Mouse (Mus musculus) liver, embryonic 14.5 days (tissue): ENCODE measurements at regions not wholly inside any gene's neighbourhood (a gene's known extent, or its start where the extent isn't known, plus 50 kb on each side); places are given as distances from the start of the nearest gene placed in this dataset.

ENCODE experiments used
- CTCF ChIP-seq: IDR thresholded peaks from 2 replicates; pipeline ENCODE4 v1.5.1; 2016; ENCODE audit warnings: antibody characterized with exemption, low read depth, control low read depth
- EP300 ChIP-seq: IDR thresholded peaks from 2 replicates; pipeline ENCODE4 v1.6.1; 2016; ENCODE audit warnings: antibody characterized with exemption, low read depth

DNA sequence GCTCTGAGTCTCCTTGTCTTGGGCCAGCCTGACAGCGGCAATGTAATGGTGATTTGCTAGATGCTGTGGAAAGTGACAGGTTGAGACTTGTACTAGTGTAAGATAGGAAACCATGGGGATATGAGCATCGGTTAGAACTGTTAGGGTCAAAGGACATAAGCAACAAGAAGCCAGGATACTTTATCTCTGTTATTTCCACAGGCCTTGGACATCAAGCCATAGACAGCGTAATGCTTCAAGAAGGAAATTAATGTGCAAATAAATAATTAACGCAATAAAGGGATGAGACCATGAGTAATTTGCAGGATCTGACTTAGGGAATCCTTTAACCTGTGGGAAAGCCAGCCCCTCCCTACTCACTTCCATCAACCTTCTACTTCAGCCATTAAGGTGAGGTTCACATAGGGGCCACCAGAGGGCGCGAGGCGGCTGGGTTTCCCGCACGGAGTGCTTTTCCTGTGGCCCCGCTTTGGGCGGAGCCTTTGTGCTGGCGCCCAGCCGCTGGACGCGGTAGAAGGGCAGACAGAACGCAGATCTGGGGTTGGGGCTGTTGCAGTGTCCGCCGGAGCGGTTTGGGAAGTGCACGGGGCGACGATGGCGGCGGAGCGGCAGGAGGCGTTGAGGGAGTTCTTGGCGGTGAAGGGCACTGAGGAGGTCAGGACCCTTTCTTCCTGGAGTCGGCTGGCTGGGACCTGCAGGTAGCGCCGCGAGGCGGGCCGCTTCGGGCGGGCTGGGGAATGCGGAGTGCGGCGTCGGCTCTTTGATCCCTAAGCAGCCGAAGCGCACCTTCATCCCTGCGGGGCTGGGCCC lies 76.5 kb downstream of the Gm31371 start:
- peak; percentile 92 for TF ChIP-seq CTCF
- TF ChIP-seq EP300: no peak
